Mouse (Mus musculus) lung, embryonic 14.5 days (tissue): Measurements from ENCODE around the gene Srpx2. TPM values are rescaled to one million over a fixed set of nuclear protein-coding genes. Genes with fewer than 3 reads are reported as not detected.

Source experiments
- ATAC-seq: fragments of 200-750 bp; cut with Nextera tagmentation; 2 replicates; pipeline ENCODE4 v1.8.0; 2017; ENCODE audit warnings: mild to moderate bottlenecking, moderate TSS enrichment, moderate library complexity; ENCODE audit not compliant: insufficient read depth
- DNase-seq: peaks from one replicate; pipeline ENCODE4 v3.0.0-alpha.2; 2015
- H3K27ac ChIP-seq: fragments of 300-500 bp; sonication (generic); 2 replicates; pipeline ENCODE4 v1.5.1; 2014; ENCODE audit warnings: low read depth, mild to moderate bottlenecking, moderate library complexity
- H3K27me3 ChIP-seq: fragments of 300-500 bp; sonication (generic); 2 replicates; pipeline ENCODE4 v1.6.1; 2014; ENCODE audit warnings: low read length, control low read depth; ENCODE audit not compliant: insufficient read depth
- H3K36me3 ChIP-seq: fragments of 300-500 bp; sonication (generic); 2 replicates; pipeline ENCODE4 v1.6.1; 2014; ENCODE audit warnings: control low read depth; ENCODE audit not compliant: insufficient read depth
- H3K4me1 ChIP-seq: fragments of 300-500 bp; sonication (generic); 2 replicates; pipeline ENCODE4 v1.6.1; 2014; ENCODE audit warnings: antibody characterized with exemption, control low read depth; ENCODE audit not compliant: insufficient read depth
- H3K4me2 ChIP-seq: fragments of 300-500 bp; sonication (generic); 2 replicates; pipeline ENCODE4 v1.6.1; 2014; ENCODE audit warnings: mild to moderate bottlenecking
- H3K4me3 ChIP-seq: fragments of 300-500 bp; sonication (generic); 2 replicates; pipeline ENCODE4 v1.5.1; 2014; ENCODE audit warnings: low read depth, low read length
- H3K9ac ChIP-seq: fragments of 300-500 bp; sonication (generic); 2 replicates; pipeline ENCODE4 v1.6.1; 2014
- H3K9me3 ChIP-seq: fragments of 300-500 bp; sonication (generic); 2 replicates; pipeline ENCODE4 v1.6.1; 2016; ENCODE audit warnings: low read depth, low read length, control low read depth
- CTCF ChIP-seq: IDR thresholded peaks from 2 replicates; pipeline ENCODE4 v1.5.1; 2016; ENCODE audit warnings: antibody characterized with exemption, low read depth
- WGBS: fragments of 180-500 bp; shearing (Covaris S2); extraction: QIAGEN DNeasy Blood & Tissue Kit; methylation state at CpG from one replicate; pipeline ENCODE4 v1.1.7; 2014; 5-methylcytosine and 5-hydroxymethylcytosine counted together
- polyA plus RNA-seq: library from polyadenylated mRNA; unstranded; fragments of >200 nt; fragmentation: Nextera tagmentation; extraction: Ambion mirVana; gene quantifications from 2 replicates; pipeline ENCODE4 v1.2.1, GENCODE M21; 2014

Srpx2 gene
- polyA plus RNA-seq, 1 experiment from 2014 or later = 6.1 TPM

DNA sequence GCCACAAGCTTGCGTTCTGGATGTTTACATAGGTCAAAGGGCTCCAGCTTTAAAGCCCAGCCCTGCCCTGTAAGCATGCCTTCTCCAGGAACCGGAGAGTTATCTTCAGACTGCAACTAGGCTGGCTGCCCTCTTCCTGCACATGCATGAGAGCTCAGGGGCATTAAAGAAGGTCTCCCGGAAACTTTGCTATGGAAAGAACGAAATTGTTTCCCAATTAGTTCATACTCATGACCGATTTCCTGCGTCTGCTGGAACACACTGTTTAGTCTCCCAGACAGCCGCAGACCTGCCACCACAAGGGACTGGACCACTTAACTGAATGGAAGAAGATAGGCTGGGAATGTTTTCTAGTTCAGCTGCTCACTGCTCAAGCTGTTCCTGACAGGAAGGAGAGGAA, 6.0 kb downstream of the Srpx2 start:
- Histone ChIP-seq H3K4me1 (no peaks in the 10 kb centered on the region), H3K9ac (no peak overlapping the region), H3K4me2 (no peak overlapping the region), H3K4me3 (no peak overlapping the region), H3K27ac (peak overlapping the region; percentile 6; the same call in 1 of the 2 replicates), H3K27me3 (no peaks in the 10 kb centered on the region), H3K36me3 (no peaks in the 10 kb centered on the region), H3K9me3 (no peaks in the 10 kb centered on the region)
- DNase-seq = peak; percentile 43
- 28% methylated on average over 7 of the region's 7 CpGs for WGBS
- no peak for TF ChIP-seq CTCF
- ATAC-seq = peak; percentile 53; the same call in 1 of the 2 replicates

DNA sequence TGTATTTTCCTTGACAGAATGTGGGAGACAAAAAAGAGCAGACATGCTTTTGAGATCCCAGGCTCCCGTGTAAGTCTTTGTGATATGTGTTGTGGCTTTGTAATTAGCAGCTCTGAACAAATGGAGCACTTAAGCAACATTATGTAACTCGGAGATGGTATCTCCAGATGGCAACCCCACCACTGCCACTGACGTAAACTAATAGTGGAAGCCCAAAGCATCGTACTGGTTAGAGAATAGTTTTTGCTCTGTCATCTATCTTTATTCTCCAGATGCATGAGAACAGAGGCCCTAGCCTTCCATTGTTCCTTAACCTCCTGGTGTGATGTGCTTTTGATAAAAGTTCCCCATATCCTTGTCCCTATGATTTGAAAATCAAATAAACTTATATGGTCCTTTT, 13.0 kb downstream of the Srpx2 start:
- no peak for ATAC-seq
- no peaks in the 10 kb centered on the region for H3K4me1 ChIP-seq
- 63% methylated on average over 4 of the region's 4 CpGs for WGBS

DNA sequence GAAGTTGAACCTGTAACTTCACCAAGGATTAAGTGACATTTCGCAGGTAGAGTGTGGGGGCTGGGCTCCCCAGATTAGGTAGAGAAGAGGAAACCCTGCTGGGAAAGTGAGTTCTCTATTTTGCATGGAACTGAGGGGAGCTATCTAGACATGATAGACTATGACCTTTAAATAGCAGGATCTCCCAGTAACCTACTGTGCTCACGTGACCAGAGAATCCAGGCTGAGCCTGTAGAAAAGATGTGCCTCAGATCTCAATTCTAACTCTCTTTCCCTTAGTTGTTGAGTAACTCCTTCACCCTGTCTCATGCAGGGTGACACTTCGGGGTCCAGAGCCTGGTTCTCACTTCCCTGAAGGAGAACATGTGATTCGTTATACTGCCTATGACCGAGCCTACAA, 18.5 kb downstream of the Srpx2 start:
- no peak for TF ChIP-seq CTCF
- no peak for ATAC-seq
- 62% methylated on average over 5 of the region's 5 CpGs for WGBS

More for the DNA sequence above, 13.0 kb downstream of the Srpx2 start:
- no peaks in the 10 kb centered on the region for H3K27me3 ChIP-seq
- H3K27ac ChIP-seq = no peak overlapping the region
- H3K9me3 ChIP-seq = no peaks in the 10 kb centered on the region
- no peaks in the 10 kb centered on the region for H3K36me3 ChIP-seq
- no peak overlapping the region for H3K4me2 ChIP-seq
- H3K9ac ChIP-seq = no peak overlapping the region
- no peak for TF ChIP-seq CTCF
- H3K4me3 ChIP-seq = no peak overlapping the region
- DNase-seq = no peak

DNA sequence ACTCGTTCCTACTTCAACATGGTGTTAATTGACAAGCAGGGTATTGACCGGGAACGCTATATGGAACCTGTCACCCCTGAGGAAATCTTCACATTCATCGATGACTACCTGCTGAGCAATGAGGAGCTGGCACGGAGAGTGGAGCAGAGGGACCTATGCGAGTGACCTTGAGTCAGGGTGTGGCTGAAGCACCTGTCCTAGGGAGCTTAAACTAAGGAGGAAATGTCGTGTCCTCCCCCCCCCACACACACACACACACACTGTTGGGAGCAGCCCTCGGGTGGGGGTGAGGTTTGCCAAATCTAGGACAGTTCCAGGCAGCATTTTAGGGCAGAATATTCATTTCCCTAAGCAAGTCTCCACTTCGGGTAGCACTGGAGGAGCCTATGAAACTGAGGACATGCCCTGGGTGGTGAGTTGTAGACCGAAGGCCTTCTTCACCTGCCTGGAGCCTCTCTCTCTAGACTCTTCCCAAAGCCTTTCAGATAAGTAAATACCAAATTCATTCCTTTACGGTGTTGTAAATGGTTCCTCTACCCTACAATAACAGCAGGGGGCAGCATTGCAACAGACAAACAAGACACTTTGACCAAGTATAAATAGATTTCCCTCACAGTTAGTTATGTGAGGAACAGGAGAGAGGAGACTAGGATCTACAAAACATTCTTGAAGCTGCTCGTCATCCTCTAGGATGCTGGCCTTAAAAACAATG, 23.2 kb downstream of the Srpx2 start:
- TF ChIP-seq CTCF = peak; percentile 64
- H3K27ac ChIP-seq = no peak overlapping the region
- ATAC-seq (peak; percentile 31; the same call in 1 of the 2 replicates), DNase-seq (peak; percentile 70)
- 58% methylated on average over 12 of the region's 12 CpGs for WGBS
- no peaks in the 10 kb centered on the region for H3K36me3 ChIP-seq
- H3K9me3 ChIP-seq = no peaks in the 10 kb centered on the region
- no peaks in the 10 kb centered on the region for H3K27me3 ChIP-seq
- H3K4me2 ChIP-seq = no peak overlapping the region
- H3K4me3 ChIP-seq = no peak overlapping the region
- no peaks in the 10 kb centered on the region for H3K4me1 ChIP-seq
- no peak overlapping the region for H3K9ac ChIP-seq

More for the DNA sequence above, 18.5 kb downstream of the Srpx2 start:
- H3K9me3 ChIP-seq = no peaks in the 10 kb centered on the region
- H3K36me3 ChIP-seq = no peaks in the 10 kb centered on the region
- H3K4me2 ChIP-seq = no peak overlapping the region
- H3K4me1 ChIP-seq = no peaks in the 10 kb centered on the region
- no peak for DNase-seq
- no peak overlapping the region for H3K27ac ChIP-seq
- no peaks in the 10 kb centered on the region for H3K27me3 ChIP-seq
- H3K4me3 ChIP-seq = no peak overlapping the region
- H3K9ac ChIP-seq = no peak overlapping the region

DNA sequence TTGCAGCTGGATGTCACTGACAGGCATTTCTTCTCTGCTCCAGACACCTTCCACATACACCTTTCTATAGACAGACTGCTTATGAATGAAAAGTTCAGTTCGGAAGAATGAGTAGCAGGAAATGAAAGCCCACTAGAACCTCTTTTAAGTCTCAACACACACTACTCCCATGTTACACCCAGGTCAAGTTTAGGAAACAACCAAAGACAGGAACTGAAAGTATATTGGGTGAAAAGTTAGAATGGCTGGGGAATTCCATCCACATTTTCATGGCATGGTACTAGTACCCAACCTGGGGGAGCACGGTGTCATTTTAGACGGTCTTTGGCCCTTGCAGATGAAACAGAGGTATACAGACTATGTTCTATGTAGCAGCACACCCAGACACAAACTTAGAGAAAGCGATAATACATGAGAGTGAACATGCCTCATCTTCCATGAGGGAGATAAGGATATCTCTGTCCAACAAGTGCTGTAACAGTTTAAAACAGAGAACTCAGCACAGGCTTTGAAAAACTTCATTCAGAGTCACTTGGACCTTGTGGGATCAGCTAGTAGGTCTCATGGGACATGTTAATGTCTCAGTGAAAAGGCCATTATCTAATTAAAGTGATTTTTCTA, 28.5 kb downstream of the Srpx2 start:
- Histone ChIP-seq H3K4me2 (no peak overlapping the region), H3K9ac (no peak overlapping the region), H3K27ac (no peak overlapping the region), H3K4me1 (no peaks in the 10 kb centered on the region), H3K36me3 (no peaks in the 10 kb centered on the region), H3K9me3 (no peaks in the 10 kb centered on the region), H3K27me3 (no peaks in the 10 kb centered on the region), H3K4me3 (no peak overlapping the region)
- no peak for TF ChIP-seq CTCF
- ATAC-seq (no peak), DNase-seq (no peak)
- WGBS = 72% methylated on average over 4 of the region's 4 CpGs

DNA sequence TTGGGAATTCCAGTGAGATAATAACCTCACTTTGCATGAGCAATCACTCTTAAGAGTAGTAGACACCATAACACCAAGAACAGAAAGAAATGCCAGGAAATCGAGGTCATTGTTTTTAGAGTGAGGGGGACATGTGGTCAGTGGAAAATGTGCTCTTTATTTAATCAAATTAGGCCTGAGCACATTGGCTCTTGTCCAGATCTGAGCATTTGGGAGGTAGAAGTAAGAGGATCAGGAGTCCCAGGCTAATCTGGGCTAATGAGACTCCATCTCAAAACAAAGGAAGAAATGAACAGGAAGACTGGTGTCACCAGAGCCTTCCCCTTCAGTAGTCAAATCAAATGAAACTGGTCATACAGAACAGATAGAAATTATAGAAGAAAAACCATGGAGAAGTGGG, 31.3 kb downstream of the Srpx2 start:
- Histone ChIP-seq H3K27ac (no peak overlapping the region), H3K4me3 (no peak overlapping the region), H3K9me3 (no peaks in the 10 kb centered on the region), H3K27me3 (no peaks in the 10 kb centered on the region), H3K4me1 (no peaks in the 10 kb centered on the region), H3K9ac (no peak overlapping the region), H3K36me3 (no peaks in the 10 kb centered on the region), H3K4me2 (no peak overlapping the region)
- TF ChIP-seq CTCF = no peak
- DNase-seq (peak; percentile 7), ATAC-seq (no peak)
- 58% methylated on average over 1 of the region's 1 CpGs for WGBS

DNA sequence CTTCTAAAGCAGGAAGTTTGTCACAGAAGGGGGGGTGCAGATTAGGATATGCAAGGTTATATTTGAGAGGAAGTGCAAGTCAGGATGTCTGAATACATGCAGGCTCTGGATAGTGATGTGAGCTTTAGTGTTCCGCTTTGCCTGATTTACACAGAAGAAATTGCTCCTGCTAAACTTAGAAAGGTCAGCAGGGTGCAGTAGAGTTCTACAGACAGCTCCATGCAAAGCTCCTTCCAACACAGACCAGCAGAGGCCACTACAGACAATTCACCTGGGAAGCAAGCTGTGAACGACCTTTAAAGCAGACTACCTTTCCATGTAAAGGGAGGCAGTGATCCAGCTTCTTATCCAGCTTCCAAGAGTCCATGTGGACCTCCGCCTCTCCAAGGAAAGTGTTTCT, 39.2 kb downstream of the Srpx2 start:
- Histone ChIP-seq H3K36me3 (no peaks in the 10 kb centered on the region), H3K4me3 (no peak overlapping the region), H3K4me2 (no peak overlapping the region), H3K4me1 (no peaks in the 10 kb centered on the region), H3K9ac (no peak overlapping the region), H3K27ac (no peak overlapping the region), H3K27me3 (no peaks in the 10 kb centered on the region), H3K9me3 (no peaks in the 10 kb centered on the region)
- WGBS = 30% methylated on average over 3 of the region's 3 CpGs
- DNase-seq (peak; percentile 81), ATAC-seq (peak; percentile 70; the same call in 1 of the 2 replicates)
- peak; percentile 82 for TF ChIP-seq CTCF
